Mouse (Mus musculus): Measurements from ENCODE around the gene Olfr497. TPM values are rescaled to one million over a fixed set of nuclear protein-coding genes. Genes with fewer than 3 reads are reported as not detected.

The Olfr497 gene
- not detected in 2 replicates for total RNA-seq (2017)

DNA sequence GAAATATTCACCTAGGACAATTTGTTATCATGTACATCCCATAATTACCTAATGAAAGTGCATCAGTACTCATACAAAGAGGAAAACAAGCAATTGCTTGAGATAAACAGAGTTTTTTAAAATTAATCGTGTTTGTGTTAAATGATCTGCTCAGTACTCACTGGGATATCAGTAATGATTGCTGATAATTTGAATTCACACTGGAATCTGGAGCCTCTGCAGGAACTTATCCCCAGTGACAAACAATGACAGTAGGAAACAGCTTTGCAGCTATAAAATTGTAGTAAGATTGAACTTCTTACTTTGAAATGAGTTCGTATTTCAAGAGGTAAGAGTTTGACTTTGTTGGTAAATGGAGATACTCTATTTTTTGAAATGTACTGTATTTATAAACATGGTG is at the start of gene Olfr497:
Gene Olfr497 (plus strand): TSS at position 301 of the 400 bp plus-strand sequence.
- ATAC-seq (ENCODE audit: extremely low read depth, insufficient number of reproducible peaks, low FRiP score, poor library complexity, severe bottlenecking) = no peak

DNA sequence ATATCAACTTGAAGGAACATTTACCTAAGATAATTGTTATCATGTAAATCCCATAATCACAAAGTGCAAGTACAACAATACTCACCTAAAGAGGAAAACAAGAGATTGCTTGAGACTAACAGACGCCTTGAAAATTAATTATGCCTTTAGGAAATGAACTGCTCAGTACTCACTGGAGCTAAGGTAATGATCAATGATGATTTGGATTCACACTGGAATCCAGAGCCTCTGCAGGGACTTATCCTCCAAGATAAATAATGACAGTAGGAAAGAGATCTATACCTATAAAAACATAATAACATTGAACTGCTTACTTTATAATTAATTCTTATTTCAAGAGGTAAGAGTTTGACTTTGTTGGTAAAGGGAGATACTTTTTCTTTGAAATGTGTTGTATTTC is 27.4 kb upstream of the Olfr497 start, which contains the start of gene Olfr495:
Gene Olfr495 (plus strand): TSS at position 301 of the 400 bp plus-strand sequence.
- ATAC-seq (ENCODE audit: extremely low read depth, insufficient number of reproducible peaks, low FRiP score, poor library complexity, severe bottlenecking) = no peak

DNA sequence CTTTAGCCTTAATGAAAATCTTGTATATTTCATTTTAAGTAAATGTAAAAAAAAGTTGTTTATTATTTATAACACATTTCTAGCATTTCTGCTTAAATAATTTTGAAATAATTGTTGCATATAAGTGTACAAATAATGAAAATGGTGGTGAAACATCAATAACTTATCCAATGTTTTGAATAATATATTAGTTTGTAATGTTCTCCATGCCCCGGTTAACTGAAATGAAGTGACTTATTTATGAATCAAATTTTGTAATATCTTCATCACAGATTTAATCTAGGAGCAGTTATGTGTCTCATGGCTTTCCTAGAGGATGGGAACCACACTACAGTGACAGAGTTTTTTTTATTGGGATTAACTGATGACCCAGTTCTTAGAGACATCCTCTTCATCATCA is 44.8 kb downstream of the Olfr497 start, which contains the start of gene Olfr498:
Gene Olfr498 (plus strand): TSS at position 301 of the 400 bp plus-strand sequence.
- ATAC-seq (ENCODE audit: extremely low read depth, insufficient number of reproducible peaks, low FRiP score, poor library complexity, severe bottlenecking) = no peak

Other genes starting within 250 kb of the Olfr497 start
- gene Olfr486, start 247.7 kb upstream of the Olfr497 start, total RNA-seq (2017) = not detected in 2 replicates
- not detected in 2 replicates for gene Olfr487, start 205.8 kb upstream of the Olfr497 start, total RNA-seq (2017)
- gene Olfr488, start 162.1 kb upstream of the Olfr497 start, total RNA-seq (2017) = not detected in 2 replicates
- gene Olfr490, start 131.5 kb upstream of the Olfr497 start, total RNA-seq (2017) = not detected in 2 replicates
- not detected in 2 replicates for gene Olfr491, start 107.0 kb upstream of the Olfr497 start, total RNA-seq (2017)
- not detected in 2 replicates for gene Olfr492, start 96.7 kb upstream of the Olfr497 start, total RNA-seq (2017)
- gene Olfr493, start 73.4 kb upstream of the Olfr497 start, total RNA-seq (2017) = not detected in 2 replicates
- gene Olfr494, start 55.1 kb upstream of the Olfr497 start, total RNA-seq (2017) = not detected in 2 replicates
- gene Olfr495, start 27.3 kb upstream of the Olfr497 start, total RNA-seq (2017) = not detected in 2 replicates
- not detected in 2 replicates for gene Olfr498, start 44.9 kb downstream of the Olfr497 start, total RNA-seq (2017)
- not detected in 2 replicates for gene Olfr502, start 104.6 kb downstream of the Olfr497 start, total RNA-seq (2017)
- gene Olfr503, start 124.1 kb downstream of the Olfr497 start, total RNA-seq (2017) = not detected in 2 replicates
- gene Olfr504, start 145.4 kb downstream of the Olfr497 start, total RNA-seq (2017) = not detected in 2 replicates
- gene Olfr506, start 190.4 kb downstream of the Olfr497 start, total RNA-seq (2017) = not detected in 2 replicates
- not detected in 2 replicates for gene Olfr507, start 201.4 kb downstream of the Olfr497 start, total RNA-seq (2017)
- gene Olfr508, start 209.6 kb downstream of the Olfr497 start, total RNA-seq (2017) = not detected in 2 replicates
- gene Olfr509, start 231.5 kb downstream of the Olfr497 start, total RNA-seq (2017) = 0.12 TPM in 1 of 2 replicates, not detected in the other
- gene Olfr510, start 246.0 kb downstream of the Olfr497 start, total RNA-seq (2017) = not detected in 2 replicates

All from neutrophil, adult 5-6 weeks (primary cell).